Mouse (Mus musculus) kidney, adult 2 months (tissue): ENCODE data around the gene Kif2c.

Experiments
- CTCF ChIP-seq: fragments of 200-500 bp; conservative IDR thresholded peaks from 2 replicates; pipeline ENCODE4 v1.5.1; 2011; ENCODE audit warnings: low read depth, mild to moderate bottlenecking, control low read depth, low read length, moderate library complexity, mixed read lengths; ENCODE audit not compliant: insufficient read depth, insufficient read length
- POLR2A ChIP-seq: fragments of 200-500 bp; IDR thresholded peaks from one replicate; pipeline ENCODE4 v1.6.1; 2011; ENCODE audit warnings: low read depth, low read length, control low read depth

DNA sequence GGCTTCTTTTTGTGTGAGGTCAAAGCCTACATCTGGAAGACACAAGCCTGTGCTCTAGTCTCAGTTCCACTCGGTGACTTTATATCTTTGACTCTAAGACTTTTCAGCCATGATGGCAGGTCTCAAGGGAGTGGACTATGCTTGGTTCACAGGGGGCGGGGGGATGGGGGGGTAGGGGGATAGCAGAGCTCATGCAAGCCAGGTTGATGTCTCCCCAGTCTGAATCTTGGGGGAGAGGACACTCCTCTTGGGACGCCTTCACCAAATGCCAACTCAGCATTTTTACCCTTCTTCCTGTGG lies 58.3 kb downstream of the Kif2c start:
- TF ChIP-seq CTCF (no peak), POLR2A (no peak)
